Mouse (Mus musculus) brain, adult 2 months (tissue): ENCODE results near the gene Il11ra1.
A peak's percentile ranks its signal among the peaks of the same experiment; 100 is the strongest.
"Not testable (repeated sequence)": the region's sequence is repeated elsewhere in the genome, so short reads cannot be mapped to it uniquely, and the experiment has no call there.

Source experiments
- DNase-seq: peaks from one replicate; pipeline ENCODE4 v3.0.0; 2011; ENCODE audit warnings: low read depth, low spot score

Il11ra1 gene

GRCm38 (mm10) chr4:41781748-41782485, 82.1 kb downstream of the Il11ra1 start:
- DNase-seq = peak; percentile 68

DNA sequence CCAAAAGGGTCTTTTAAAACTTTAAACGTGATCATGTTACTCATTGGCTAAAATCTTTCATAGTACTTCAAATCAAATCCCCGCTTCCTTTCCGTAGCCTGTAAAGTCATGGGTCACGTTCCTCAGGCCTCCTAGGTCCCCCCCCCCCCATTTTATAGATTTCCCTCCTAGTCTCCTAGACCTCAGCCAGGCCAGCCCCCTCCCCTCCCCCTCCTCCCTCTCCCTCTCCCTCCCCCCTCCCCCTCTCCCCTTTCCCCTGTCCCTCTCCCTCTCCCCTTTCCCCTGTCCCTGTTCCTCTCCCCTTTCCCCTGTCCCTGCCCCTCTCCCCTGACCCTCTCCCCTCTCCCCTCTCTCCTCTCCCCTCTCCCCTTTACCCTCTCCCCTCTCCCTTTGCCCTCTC, 82.9 kb downstream of the Il11ra1 start:
- not testable (repeated sequence) for DNase-seq

DNA sequence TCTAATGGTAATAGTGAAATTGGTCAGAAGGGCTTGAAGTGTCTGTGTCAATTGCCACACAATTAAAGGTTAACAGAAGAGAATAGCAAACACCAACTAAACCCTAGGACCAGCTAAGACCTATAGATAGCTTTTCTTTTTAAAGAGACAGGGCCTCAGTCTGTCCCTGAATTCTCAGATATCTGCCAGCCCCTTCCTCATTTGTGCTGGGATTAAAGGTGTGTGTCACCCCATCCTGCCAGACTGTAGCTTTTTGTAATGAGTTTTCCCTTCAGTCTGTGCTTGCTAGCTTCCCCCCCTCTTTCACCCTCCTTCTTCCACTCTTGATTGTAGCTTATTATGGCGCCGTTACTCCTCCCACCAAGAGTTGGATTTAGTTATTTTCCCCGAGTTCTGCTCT, 83.4 kb downstream of the Il11ra1 start:
- peak; percentile 17 for DNase-seq
